Mouse (Mus musculus) CH12.LX (cell line): ENCODE measurements around the gene Melk. TPM values are rescaled to one million over a fixed set of nuclear protein-coding genes. Genes with fewer than 3 reads are reported as not detected.

Experiments
- DNase-seq: peaks from one replicate; pipeline ENCODE4 v3.0.0-alpha.2; 2013; ENCODE audit errors: extremely low read depth
- H3K27ac ChIP-seq: 2 replicates; pipeline ENCODE4 v1.5.1; 2012; ENCODE audit warnings: low read depth, mild to moderate bottlenecking, control low read depth, moderate library complexity; ENCODE audit not compliant: insufficient read depth
- H3K27me3 ChIP-seq: replicated peaks from 2 replicates; pipeline ENCODE3; 2012; ENCODE audit warnings: inconsistent platforms
- H3K36me3 ChIP-seq, 2 experiments: replicated peaks in 1 of 2; 2 replicates each; pipeline versions ENCODE3 to v1.6.1; 2012; ENCODE audit warnings: inconsistent platforms in 1 of 2, low read length in 1 of 2, mild to moderate bottlenecking in 1 of 2, mixed read lengths in 1 of 2, moderate library complexity in 1 of 2; ENCODE audit not compliant: control insufficient read depth in 1 of 2, insufficient read depth in 1 of 2
- H3K4me1 ChIP-seq, 2 experiments: 2 replicates each; pipeline ENCODE4 v1.6.1; 2012; ENCODE audit warnings: inconsistent platforms in 1 of 2, moderate library complexity in 1 of 2; ENCODE audit not compliant: insufficient read depth in 2 of 2, control insufficient read depth in 1 of 2
- H3K4me2 ChIP-seq: 2 replicates; pipeline ENCODE4 v1.6.1; 2012; ENCODE audit warnings: low read depth, mild to moderate bottlenecking, control low read depth; ENCODE audit not compliant: poor library complexity, insufficient read depth, severe bottlenecking
- H3K4me3 ChIP-seq, 3 experiments: fragments of 150-350 bp in 1 of 3; sonication (generic) in 1 of 3; replicated peaks in 1 of 3; 2 replicates each; pipeline versions ENCODE3 to v1.5.1; 2011 to 2012; ENCODE audit warnings: low read depth in 2 of 3, low read length in 2 of 3, mild to moderate bottlenecking in 2 of 3, moderate library complexity in 2 of 3, control low read depth in 1 of 3, improper control_type of control experiment in 1 of 3, inconsistent platforms in 1 of 3, mixed read lengths in 1 of 3; ENCODE audit not compliant: poor library complexity in 1 of 3
- H3K79me2 ChIP-seq: replicated peaks from 2 replicates; pipeline ENCODE4 v1.6.1; 2012; ENCODE audit warnings: mild to moderate bottlenecking, moderate library complexity; ENCODE audit not compliant: control insufficient read depth, poor library complexity, insufficient read depth, severe bottlenecking; ENCODE audit errors: extremely low read depth
- H3K9ac ChIP-seq: 2 replicates; pipeline ENCODE4 v1.6.1; 2012; ENCODE audit warnings: low read depth, mild to moderate bottlenecking, control low read depth, moderate library complexity; ENCODE audit not compliant: insufficient read depth
- H3K9me3 ChIP-seq: replicated peaks from 2 replicates; pipeline ENCODE3; 2012; ENCODE audit warnings: low read length, inconsistent platforms, mixed read lengths
- BHLHE40 ChIP-seq: IDR thresholded peaks from 2 replicates; pipeline ENCODE4 v1.6.1; 2011; ENCODE audit warnings: mild to moderate bottlenecking, low read depth, low read length, improper control_type of control experiment
- CHD2 ChIP-seq: IDR thresholded peaks from 2 replicates; pipeline ENCODE4 v1.6.1; 2011; ENCODE audit warnings: low read length, improper control_type of control experiment
- CTCF ChIP-seq, 2 experiments: IDR thresholded peaks in 1 of 2; conservative IDR thresholded peaks in 1 of 2; 2 replicates each; pipeline ENCODE4 v1.5.1; 2011 to 2012; ENCODE audit warnings: low read depth in 2 of 2, low read length in 2 of 2, improper control_type of control experiment in 1 of 2, inconsistent platforms in 1 of 2, mild to moderate bottlenecking in 1 of 2, moderate library complexity in 1 of 2
- IRF4 ChIP-seq: IDR thresholded peaks from 2 replicates; pipeline ENCODE4 v1.6.1; 2014; ENCODE audit warnings: low read depth, mild to moderate bottlenecking, inconsistent platforms, low read length, improper control_type of control experiment
- KAT2A ChIP-seq: IDR thresholded peaks from 2 replicates; pipeline ENCODE4 v1.6.1; 2012; ENCODE audit warnings: low read length, improper control_type of control experiment, inconsistent platforms; ENCODE audit not compliant: insufficient replicate concordance
- MAFK ChIP-seq: IDR thresholded peaks from 2 replicates; pipeline ENCODE4 v1.6.1; 2011; ENCODE audit warnings: low read length, improper control_type of control experiment; ENCODE audit not compliant: insufficient replicate concordance
- MAZ ChIP-seq: IDR thresholded peaks from 2 replicates; pipeline ENCODE4 v1.6.1; 2012; ENCODE audit warnings: low read depth, mild to moderate bottlenecking, inconsistent platforms, low read length, improper control_type of control experiment, moderate library complexity
- MEF2A ChIP-seq: IDR thresholded peaks from 2 replicates; pipeline ENCODE4 v1.6.1; 2014; ENCODE audit warnings: low read depth, mild to moderate bottlenecking, inconsistent platforms, low read length, improper control_type of control experiment, borderline replicate concordance
- MXI1 ChIP-seq: IDR thresholded peaks from 2 replicates; pipeline ENCODE4 v1.6.1; 2011; ENCODE audit warnings: mild to moderate bottlenecking, low read depth, low read length, improper control_type of control experiment
- MYC ChIP-seq: IDR thresholded peaks from 2 replicates; pipeline ENCODE4 v1.6.1; 2011; ENCODE audit warnings: low read depth, mild to moderate bottlenecking, improper control_type of control experiment, low read length
- PAX5 ChIP-seq: IDR thresholded peaks from 2 replicates; pipeline ENCODE4 v1.6.1; 2012; ENCODE audit warnings: low read length, inconsistent platforms, mixed read lengths
- RAD21 ChIP-seq: IDR thresholded peaks from 2 replicates; pipeline ENCODE4 v1.6.1; 2011; ENCODE audit warnings: low read depth, mild to moderate bottlenecking, low read length, improper control_type of control experiment, moderate library complexity
- SIN3A ChIP-seq: IDR thresholded peaks from 2 replicates; pipeline ENCODE4 v1.6.1; 2012; ENCODE audit warnings: low read length, improper control_type of control experiment, inconsistent platforms
- ZMIZ1 ChIP-seq: IDR thresholded peaks from 2 replicates; pipeline ENCODE4 v1.6.1; 2012; ENCODE audit warnings: low read depth, mild to moderate bottlenecking, inconsistent platforms, low read length, improper control_type of control experiment
- dilution Hi-C: fragments of 300-500 bp; cut with MboI; formaldehyde crosslinking; loops from 2 replicates; pipeline ENCODE4 v1.14.3; 2020; ENCODE audit warnings: low sequenced_read_pairs; ENCODE audit not compliant: extremely low pct_unique_long_range_greater_than_20kb, extremely low pct_ligation_motif_present
- in situ Hi-C: fragments of 300-500 bp; cut with MboI; formaldehyde crosslinking; loops from 3 replicates; pipeline ENCODE4 v1.14.3; 2019; ENCODE audit warnings: low sequenced_read_pairs, low pct_ligation_motif_present, low pct_unique_long_range_greater_than_20kb, mixed read lengths
- polyA plus RNA-seq: library from polyadenylated mRNA; unstranded; fragments of >175 nt; gene quantifications from 2 replicates; pipeline ENCODE4 v1.2.1, GENCODE M21; 2012; ENCODE audit warnings: low read depth; ENCODE audit not compliant: insufficient read length
- total RNA-seq, 2 experiments: library from RNA; depleted of rRNA; stranded (reverse); fragments of 300-350 nt in 1 of 2; fragments of >200 nt in 1 of 2; gene quantifications; 2 replicates each; pipeline ENCODE4 v1.2.3; 2012 to 2014

Melk gene
- total and polyA plus RNA-seq, 3 experiments = 25.0 to 47.4 (median 44.9) TPM

GRCm38 (mm10) chr4:44259126-44259525 lies 41.5 kb upstream of the Melk start:
- DNase-seq = no peak
- Histone ChIP-seq H3K36me3 (no peaks in the 10 kb centered on the region), H3K4me2 (no peak overlapping the region), H3K4me1 (peaks cover 2 to 7% of the 10 kb centered on the region in 2 experiments; a peak in 3 of 4 replicates), H3K9ac (no peak overlapping the region), H3K27ac (no peak overlapping the region), H3K9me3 (no peaks in the 10 kb centered on the region), H3K4me3 (no peak overlapping the region), H3K27me3 (peaks cover 17% of the 10 kb centered on the region), H3K79me2 (no peaks in the 10 kb centered on the region)
- no peak for TF ChIP-seq MEF2A
- TF ChIP-seq KAT2A = no peak
- TF ChIP-seq CTCF (conservative IDR thresholded peaks at IDR 0.05 in 1 of 2, IDR thresholded peaks at IDR 0.05 in 1 of 2; ENCODE audit: low read depth in 2 of 2, low read length in 2 of 2) = no peak
- dilution Hi-C loops = no loop called here
- in situ Hi-C loops = no loop called here

- DNase-seq = peak; percentile 51
- TF ChIP-seq CTCF (conservative IDR thresholded peaks at IDR 0.05 in 1 of 2, IDR thresholded peaks at IDR 0.05 in 1 of 2; ENCODE audit: low read depth in 2 of 2, low read length in 2 of 2) (no peak), MAZ (0 out of 2 replicates have a peak, but pooled peaks have one; percentile 29), MYC (no peak), MXI1 (peak; percentile 92), SIN3A (peak; percentile 73; the same call in 1 of the 2 replicates)
- dilution Hi-C loops = no loop called here
- no peaks in the 10 kb centered on the region for H3K36me3 ChIP-seq
- in situ Hi-C loops = no loop called here
- no peaks in the 10 kb centered on the region for H3K9me3 ChIP-seq
- no peaks in the 10 kb centered on the region for H3K79me2 ChIP-seq
- no peaks in the 10 kb centered on the region for H3K4me1 ChIP-seq
- H3K9ac ChIP-seq = no peak overlapping the region
- H3K27me3 ChIP-seq = peaks cover 17% of the 10 kb centered on the region
- H3K4me3 ChIP-seq = no peak overlapping the region
- peak overlapping the region; percentile 67; the same call in 1 of the 2 replicates for H3K4me2 ChIP-seq
- H3K27ac ChIP-seq = no peak overlapping the region
Measured at GRCm38 (mm10) chr4:44260244-44260643, 40.4 kb upstream of the Melk start.

GRCm38 (mm10) chr4:44265500-44265899 lies 35.2 kb upstream of the Melk start:
- Histone ChIP-seq H3K4me1 (no peaks in the 10 kb centered on the region), H3K27ac (no peak overlapping the region), H3K4me2 (no peak overlapping the region), H3K4me3 (no peak overlapping the region), H3K36me3 (no peaks in the 10 kb centered on the region), H3K79me2 (no peaks in the 10 kb centered on the region), H3K27me3 (no peaks in the 10 kb centered on the region)
- dilution Hi-C loops = no loop called here
- no peak for DNase-seq
- TF ChIP-seq ZMIZ1 = no peak
- no peak for TF ChIP-seq CHD2
- no peak for TF ChIP-seq BHLHE40
- no peak for TF ChIP-seq IRF4
- TF ChIP-seq RAD21 = no peak
- TF ChIP-seq PAX5 = no peak
- TF ChIP-seq MAFK = no peak
- TF ChIP-seq MAZ = no peak
- TF ChIP-seq CTCF (conservative IDR thresholded peaks at IDR 0.05 in 1 of 2, IDR thresholded peaks at IDR 0.05 in 1 of 2; ENCODE audit: low read depth in 2 of 2, low read length in 2 of 2) = no peak
- TF ChIP-seq, all 38 proteins: peak for 0
- Histone ChIP-seq H3K9ac (no peak overlapping the region), H3K9me3 (no peaks in the 10 kb centered on the region)
- in situ Hi-C loops = no loop called here
